Mouse (Mus musculus) ES-E14 (cell line): ENCODE measurements around the gene She. TPM values are rescaled to one million over a fixed set of nuclear protein-coding genes. Genes with fewer than 3 reads are reported as not detected.
A peak's percentile ranks its signal among the peaks of the same experiment; 100 is the strongest.

ENCODE experiments used
- DNase-seq: peaks from one replicate; pipeline ENCODE4 v3.0.0-alpha.2; 2013; ENCODE audit warnings: low read depth, low spot score
- H3K27ac ChIP-seq: 2 replicates; pipeline ENCODE4 v1.5.1; 2012; ENCODE audit warnings: low read depth, mild to moderate bottlenecking, low read length, moderate library complexity, mixed read lengths; ENCODE audit not compliant: poor library complexity, insufficient read depth, severe bottlenecking
- H3K36me3 ChIP-seq: 2 replicates; pipeline ENCODE4 v1.6.1; 2012; ENCODE audit warnings: mild to moderate bottlenecking, low read length, moderate library complexity, mixed read lengths; ENCODE audit not compliant: control insufficient read depth, poor library complexity, insufficient read depth, severe bottlenecking
- H3K4me1 ChIP-seq, 2 experiments: fragments of 150-350 bp in 1 of 2; sonication (generic) in 1 of 2; 2 replicates each; pipeline ENCODE4 v1.6.1; 2012; ENCODE audit warnings: low read length in 2 of 2, mild to moderate bottlenecking in 1 of 2, mixed read lengths in 1 of 2; ENCODE audit not compliant: control insufficient read depth in 2 of 2, insufficient read depth in 2 of 2, poor library complexity in 1 of 2
- H3K4me3 ChIP-seq, 2 experiments: fragments of 150-350 bp in 1 of 2; sonication (generic) in 1 of 2; 2 replicates each; pipeline ENCODE4 v1.5.1; 2012; ENCODE audit warnings: low read length in 2 of 2, low read depth in 1 of 2, mild to moderate bottlenecking in 1 of 2, mixed read lengths in 1 of 2; ENCODE audit not compliant: insufficient read depth in 1 of 2, poor library complexity in 1 of 2, severe bottlenecking in 1 of 2
- H3K9ac ChIP-seq: 2 replicates; pipeline ENCODE4 v1.6.1; 2012; ENCODE audit warnings: low read depth, mild to moderate bottlenecking, low read length, mixed read lengths; ENCODE audit not compliant: poor library complexity, insufficient read depth, severe bottlenecking
- H3K9me3 ChIP-seq: fragments of 150-350 bp; sonication (generic); 2 replicates; pipeline ENCODE4 v1.6.1; 2012; ENCODE audit warnings: low read depth, mild to moderate bottlenecking, low read length; ENCODE audit not compliant: control insufficient read depth, insufficient read depth
- CHD2 ChIP-seq: IDR thresholded peaks from 2 replicates; pipeline ENCODE4 v1.6.1; 2014; ENCODE audit warnings: mild to moderate bottlenecking, low read depth, low read length, inconsistent platforms
- HCFC1 ChIP-seq: IDR thresholded peaks from 2 replicates; pipeline ENCODE4 v1.6.1; 2012; ENCODE audit warnings: low read length, inconsistent platforms, borderline replicate concordance; ENCODE audit not compliant: insufficient read depth
- MAFK ChIP-seq: IDR thresholded peaks from 2 replicates; pipeline ENCODE4 v1.6.1; 2014; ENCODE audit warnings: mild to moderate bottlenecking, low read depth, low read length, inconsistent platforms; ENCODE audit not compliant: insufficient read depth
- ZC3H11A ChIP-seq: IDR thresholded peaks from 2 replicates; pipeline ENCODE4 v1.6.1; 2012; ENCODE audit warnings: low read depth, mild to moderate bottlenecking, inconsistent platforms, low read length, borderline replicate concordance
- ZNF384 ChIP-seq: IDR thresholded peaks from 2 replicates; pipeline ENCODE4 v1.6.1; 2012; ENCODE audit warnings: low read depth, low read length, inconsistent platforms
- in situ Hi-C, 2 experiments: fragments of 600-800 bp; cut with MboI; formaldehyde crosslinking; loops; one replicate each; pipeline ENCODE4 v1.15.1; 2025; ENCODE audit warnings: low sequenced_read_pairs in 2 of 2, inconsistent platforms in 1 of 2; ENCODE audit not compliant: unreplicated experiment in 2 of 2
- total RNA-seq: library from RNA; depleted of rRNA; stranded (reverse); fragments of 300-350 nt; gene quantifications from 2 replicates; pipeline ENCODE4 v1.2.3, GENCODE M21; 2012; rRNA removed

She gene
- 2.0 and 2.6 TPM in 2 replicates for total RNA-seq

DNA sequence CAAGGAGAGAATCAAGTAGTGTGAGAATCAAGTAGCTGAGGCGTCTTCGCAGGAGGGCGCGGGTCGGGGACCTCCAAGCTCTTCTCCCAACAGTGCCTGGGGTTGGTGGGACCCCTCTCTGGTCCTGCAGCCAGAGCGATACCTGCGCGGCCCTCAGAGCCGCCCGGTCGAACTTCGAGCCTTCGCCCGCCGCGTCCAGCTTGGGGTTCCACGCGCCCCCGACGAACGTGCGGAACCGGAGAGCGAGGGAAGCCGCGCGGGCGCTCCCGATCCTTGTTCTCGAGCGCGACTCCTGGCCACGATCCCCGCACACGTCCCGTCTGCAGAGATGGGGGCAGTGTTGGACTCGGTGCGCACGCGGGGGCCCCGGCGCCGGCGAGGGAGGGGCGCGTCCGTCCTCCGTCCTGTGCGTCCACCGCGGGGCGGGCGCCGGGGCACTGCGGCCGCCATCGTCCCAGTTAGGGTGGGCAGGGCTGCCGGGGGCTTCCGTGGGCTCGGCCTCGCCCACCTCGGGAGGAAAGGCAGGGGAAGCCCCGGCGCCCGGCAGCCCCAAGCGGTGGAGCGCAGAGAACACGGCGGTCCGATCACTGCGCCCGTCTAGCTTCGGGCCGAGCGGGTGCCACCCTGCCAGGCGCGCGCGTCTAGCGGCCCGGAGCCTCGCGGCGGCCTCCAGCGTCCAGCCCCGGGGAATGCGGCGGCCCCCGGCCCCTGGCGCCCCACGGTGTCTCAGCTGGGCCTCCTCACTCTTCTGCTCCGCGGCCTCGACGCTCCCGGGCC is at the start of gene She:
Gene She (plus strand): TSS at position 556 of the 777 bp plus-strand sequence.
- H3K36me3 ChIP-seq = no peaks in the 10 kb centered on the region
- H3K9ac ChIP-seq = peak within 1 kb of the TSS; percentile 77
- in situ Hi-C loops = no loop called here
- DNase-seq = no peak
- no peak for TF ChIP-seq MAFK
- TF ChIP-seq CHD2 = no peak
- no peak for TF ChIP-seq ZC3H11A
- TF ChIP-seq ZNF384 = no peak
- TF ChIP-seq HCFC1 = no peak
- no peaks in the 10 kb centered on the region for H3K9me3 ChIP-seq
- H3K4me3 ChIP-seq = peak within 1 kb of the TSS; percentile 69 to 76
- no peak within 1 kb of the TSS for H3K27ac ChIP-seq
- peaks cover 1 to 4% of the 10 kb centered on the region in 2 experiments; a peak in 3 of 4 replicates for H3K4me1 ChIP-seq

GRCm38 (mm10) chr3:89781640-89782039 is 49.5 kb upstream of the She start:
- in situ Hi-C loops = no loop called here
- TF ChIP-seq HCFC1 (no peak), ZNF384 (no peak), CHD2 (no peak), ZC3H11A (no peak), MAFK (no peak)

DNA sequence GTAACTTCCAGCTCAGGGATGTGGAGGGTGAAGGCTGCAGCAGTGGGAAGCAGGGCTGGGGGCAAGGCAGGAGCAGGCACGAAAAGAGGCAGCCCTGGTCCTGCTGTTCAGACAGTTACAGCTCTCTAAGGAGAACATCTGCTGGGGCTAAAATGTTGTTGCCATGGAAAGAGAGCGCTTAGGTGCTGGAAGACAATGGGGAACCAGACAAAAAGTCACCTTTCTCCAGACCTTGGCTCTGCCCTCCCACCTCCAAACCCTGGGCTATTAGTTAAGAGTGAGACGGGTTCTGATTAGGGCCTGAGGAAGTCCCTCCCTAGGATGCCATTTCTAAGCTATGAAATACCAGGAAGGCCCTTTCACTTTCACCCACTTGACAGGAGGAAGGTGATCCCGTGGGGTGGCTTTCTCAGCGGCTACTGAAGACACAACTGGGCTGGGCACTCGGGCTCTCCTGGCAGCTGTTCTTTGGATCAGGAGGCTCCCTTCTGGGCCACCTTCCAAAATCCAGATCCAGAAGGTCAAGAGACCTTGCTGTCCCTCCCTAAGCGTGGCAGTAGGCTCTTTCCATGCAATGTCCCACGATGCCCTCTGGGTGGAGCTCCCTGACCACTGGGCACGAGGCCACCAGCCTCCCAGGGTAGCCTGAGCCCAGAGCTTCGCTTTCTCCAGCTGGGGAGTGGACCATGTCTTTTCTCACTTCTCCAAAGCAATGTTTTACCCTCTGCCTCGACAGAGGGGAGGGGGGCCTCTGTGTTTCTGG is 46.0 kb upstream of the She start:
- peak overlapping the region; percentile 59; the same call in 1 of the 2 replicates for H3K27ac ChIP-seq
- no peak overlapping the region for H3K9ac ChIP-seq
- H3K4me3 ChIP-seq = no peak overlapping the region
- in situ Hi-C loops = no loop called here
- H3K36me3 ChIP-seq = peaks cover 34% of the 10 kb centered on the region
- H3K4me1 ChIP-seq = peaks cover 9 to 45% of the 10 kb centered on the region in 2 experiments
- no peaks in the 10 kb centered on the region for H3K9me3 ChIP-seq
- no peak for DNase-seq
- TF ChIP-seq ZNF384 (no peak), ZC3H11A (0 out of 2 replicates have a peak, but pooled peaks have one; percentile 42), CHD2 (no peak), HCFC1 (no peak), MAFK (no peak)

More at GRCm38 (mm10) chr3:89781640-89782039, 49.5 kb upstream of the She start:
- Histone ChIP-seq H3K27ac (no peak overlapping the region), H3K9me3 (no peaks in the 10 kb centered on the region), H3K9ac (no peak overlapping the region), H3K4me1 (peaks cover 5 to 32% of the 10 kb centered on the region in 2 experiments), H3K4me3 (no peak overlapping the region), H3K36me3 (peaks cover 52% of the 10 kb centered on the region)
- DNase-seq = no peak

GRCm38 (mm10) chr3:89786275-89786674 is 44.9 kb upstream of the She start:
- H3K4me1 ChIP-seq = peaks cover 9 to 42% of the 10 kb centered on the region in 2 experiments
- no peak for DNase-seq
- H3K36me3 ChIP-seq = peaks cover 23% of the 10 kb centered on the region
- H3K9me3 ChIP-seq = no peaks in the 10 kb centered on the region
- no peak for TF ChIP-seq HCFC1
- no peak for TF ChIP-seq ZC3H11A
- TF ChIP-seq MAFK = no peak
- TF ChIP-seq ZNF384 = no peak
- no peak for TF ChIP-seq CHD2
- no peak overlapping the region for H3K27ac ChIP-seq
- no peak overlapping the region for H3K4me3 ChIP-seq
- H3K9ac ChIP-seq = no peak overlapping the region
- in situ Hi-C loops = no loop called here
